Mouse (Mus musculus): ENCODE measurements around the gene Olfr1082.
"Not testable (repeated sequence)": the region's sequence is repeated elsewhere in the genome, so short reads cannot be mapped to it uniquely, and the experiment has no call there.

Olfr1082 gene

DNA sequence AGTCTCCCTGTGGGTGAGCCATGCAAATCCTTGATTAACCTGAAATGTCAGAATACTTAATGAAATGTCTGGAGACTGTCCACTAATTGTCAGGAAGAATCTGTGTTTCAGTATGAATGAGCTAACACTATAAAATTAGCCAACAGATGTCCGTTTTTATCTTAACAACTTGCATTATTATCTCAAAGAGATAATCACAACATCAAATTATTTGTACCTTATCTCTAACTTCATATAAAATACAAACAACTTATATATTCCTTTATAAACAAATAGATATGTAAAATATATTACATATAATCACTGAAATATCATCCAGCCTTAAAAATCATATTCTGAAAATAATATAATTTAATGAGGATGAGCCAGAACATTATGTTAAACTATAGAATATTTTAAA, at the start of gene Olfr1082:
Gene Olfr1082, minus strand, starts transcription at position 101 of the 400 bp plus-strand sequence.
- not testable (repeated sequence) for DNase-seq

GRCm38 (mm10) chr2:86639625-86640024, 40.9 kb upstream of the Olfr1082 start, which contains the start of gene Olfr1084:
Gene Olfr1084, minus strand, starts transcription at chr2:86639725.
- not testable (repeated sequence) for DNase-seq

GRCm38 (mm10) chr2:86558135-86558534, 40.6 kb downstream of the Olfr1082 start, which contains the start of gene Olfr1080:
Gene Olfr1080, minus strand, starts transcription at chr2:86558235.
- DNase-seq, result not testable (repeated sequence)

Measured in kidney, adult 8-10 months (tissue).